Mouse (Mus musculus) midbrain, embryonic 15.5 days (tissue): ENCODE results near the gene Txndc15. TPM values are rescaled to one million over a fixed set of nuclear protein-coding genes. Genes with fewer than 3 reads are reported as not detected.
A peak's percentile ranks its signal among the peaks of the same experiment; 100 is the strongest.
"Not testable (repeated sequence)": the region's sequence is repeated elsewhere in the genome, so short reads cannot be mapped to it uniquely, and the experiment has no call there.

Experiments used
- ATAC-seq: fragments of 200-750 bp; cut with Nextera tagmentation; replicated peaks from 2 replicates; pipeline ENCODE4 v1.8.0; 2017; ENCODE audit warnings: moderate TSS enrichment
- H3K27ac ChIP-seq: fragments of 300-500 bp; sonication (generic); 2 replicates; pipeline ENCODE4 v1.5.1; 2015; ENCODE audit warnings: mild to moderate bottlenecking, inconsistent platforms
- H3K27me3 ChIP-seq: fragments of 300-500 bp; sonication (generic); replicated peaks from 2 replicates; pipeline ENCODE4 v1.6.1; 2015; ENCODE audit warnings: inconsistent platforms
- H3K36me3 ChIP-seq: fragments of 300-500 bp; sonication (generic); replicated peaks from 2 replicates; pipeline ENCODE4 v1.6.1; 2015; ENCODE audit warnings: inconsistent platforms
- H3K4me1 ChIP-seq: fragments of 300-500 bp; sonication (generic); 2 replicates; pipeline ENCODE4 v1.6.1; 2015; ENCODE audit warnings: inconsistent platforms
- H3K4me2 ChIP-seq: fragments of 300-500 bp; sonication (generic); 2 replicates; pipeline ENCODE4 v1.6.1; 2015; ENCODE audit warnings: inconsistent platforms, mild to moderate bottlenecking, moderate library complexity
- H3K4me3 ChIP-seq: fragments of 300-500 bp; sonication (generic); 2 replicates; pipeline ENCODE4 v1.5.1; 2015; ENCODE audit warnings: mild to moderate bottlenecking, inconsistent platforms
- H3K9ac ChIP-seq: fragments of 300-500 bp; sonication (generic); 2 replicates; pipeline ENCODE4 v1.6.1; 2015; ENCODE audit warnings: mild to moderate bottlenecking, inconsistent platforms
- H3K9me3 ChIP-seq: fragments of 300-500 bp; sonication (generic); 2 replicates; pipeline ENCODE4 v1.6.1; 2016; ENCODE audit warnings: inconsistent platforms
- WGBS: fragments of 180-500 bp; shearing (Covaris S2); methylation state at CpG from one replicate; pipeline ENCODE4 v1.1.7; 2015; ENCODE audit warnings: mixed read lengths; 5-methylcytosine and 5-hydroxymethylcytosine counted together
- polyA plus RNA-seq: library from polyadenylated mRNA; unstranded; fragments of >200 nt; fragmentation: Nextera tagmentation; extraction: Ambion mirVana; gene quantifications from 2 replicates; pipeline ENCODE4 v1.2.1, GENCODE M21; 2015

Gene Txndc15
- polyA plus RNA-seq = 138 and 141 TPM in 2 replicates

GRCm38 (mm10) chr13:55714501-55715166 is at the start of gene Txndc15:
Gene Txndc15 (plus strand): TSS chr13:55714650.
- Histone ChIP-seq H3K9ac (peak within 1 kb of the TSS; percentile 97), H3K27me3 (no peaks in the 10 kb centered on the region), H3K27ac (peak within 1 kb of the TSS; percentile 97), H3K4me1 (peaks cover 24% of the 10 kb centered on the region), H3K4me3 (peak within 1 kb of the TSS; percentile 91), H3K4me2 (peak within 1 kb of the TSS; percentile 73), H3K9me3 (no peaks in the 10 kb centered on the region), H3K36me3 (peaks cover 18% of the 10 kb centered on the region)
- WGBS = under 1% methylated on average over 63 of the region's 63 CpGs
- ATAC-seq = peak; percentile 95

GRCm38 (mm10) chr13:55668550-55668949 is 45.9 kb upstream of the Txndc15 start:
- no peaks in the 10 kb centered on the region for H3K9me3 ChIP-seq
- no peak overlapping the region for H3K27ac ChIP-seq
- H3K4me3 ChIP-seq = no peak overlapping the region
- no peak overlapping the region for H3K9ac ChIP-seq
- H3K4me1 ChIP-seq = no peaks in the 10 kb centered on the region
- H3K27me3 ChIP-seq = no peaks in the 10 kb centered on the region
- WGBS = 84% methylated on average over 6 of the region's 6 CpGs
- H3K4me2 ChIP-seq = no peak overlapping the region
- peaks cover 81% of the 10 kb centered on the region for H3K36me3 ChIP-seq
- ATAC-seq = no peak

- Histone ChIP-seq H3K4me3 (no peak overlapping the region), H3K4me2 (no peak overlapping the region), H3K4me1 (no peaks in the 10 kb centered on the region), H3K9me3 (no peaks in the 10 kb centered on the region), H3K27ac (no peak overlapping the region), H3K36me3 (peaks cover 76% of the 10 kb centered on the region), H3K27me3 (no peaks in the 10 kb centered on the region), H3K9ac (no peak overlapping the region)
- ATAC-seq = no peak
- 91% methylated on average over 6 of the region's 6 CpGs for WGBS
Observed at GRCm38 (mm10) chr13:55672711-55673110, 41.7 kb upstream of the Txndc15 start.

GRCm38 (mm10) chr13:55677364-55677763 is 37.1 kb upstream of the Txndc15 start:
- no peak for ATAC-seq
- Histone ChIP-seq H3K27me3 (no peaks in the 10 kb centered on the region), H3K4me1 (no peaks in the 10 kb centered on the region), H3K9ac (no peak overlapping the region), H3K36me3 (peaks cover 70% of the 10 kb centered on the region), H3K4me3 (no peak overlapping the region), H3K4me2 (no peak overlapping the region), H3K27ac (no peak overlapping the region), H3K9me3 (no peaks in the 10 kb centered on the region)
- WGBS = 93% methylated on average over 8 of the region's 8 CpGs

GRCm38 (mm10) chr13:55682201-55682600 is 32.2 kb upstream of the Txndc15 start:
- H3K9ac ChIP-seq = no peak overlapping the region
- WGBS = 93% methylated on average over 9 of the region's 9 CpGs
- no peak overlapping the region for H3K4me2 ChIP-seq
- H3K27ac ChIP-seq = no peak overlapping the region
- peaks cover 34% of the 10 kb centered on the region for H3K36me3 ChIP-seq
- H3K4me3 ChIP-seq = no peak overlapping the region
- H3K4me1 ChIP-seq = no peaks in the 10 kb centered on the region
- ATAC-seq = no peak
- H3K27me3 ChIP-seq = no peaks in the 10 kb centered on the region
- no peaks in the 10 kb centered on the region for H3K9me3 ChIP-seq

GRCm38 (mm10) chr13:55683581-55683980 is 30.9 kb upstream of the Txndc15 start:
- H3K9ac ChIP-seq = no peak overlapping the region
- H3K27ac ChIP-seq = no peak overlapping the region
- H3K36me3 ChIP-seq = peaks cover 22% of the 10 kb centered on the region
- no peak overlapping the region for H3K4me2 ChIP-seq
- 94% methylated on average over 3 of the region's 3 CpGs for WGBS
- no peak overlapping the region for H3K4me3 ChIP-seq
- no peaks in the 10 kb centered on the region for H3K9me3 ChIP-seq
- H3K27me3 ChIP-seq = no peaks in the 10 kb centered on the region
- H3K4me1 ChIP-seq = no peaks in the 10 kb centered on the region
- no peak for ATAC-seq

- H3K27me3 ChIP-seq = no peaks in the 10 kb centered on the region
- no peaks in the 10 kb centered on the region for H3K4me1 ChIP-seq
- H3K4me2 ChIP-seq = no peak overlapping the region
- WGBS = 67% methylated on average over 9 of the region's 9 CpGs
- H3K9ac ChIP-seq = peak overlapping the region; percentile 14; the same call in 1 of the 2 replicates
- peak; percentile 73; the same call in 1 of the 2 replicates for ATAC-seq
- 0 out of 2 replicates have a peak overlapping the region, but pooled peaks have one; percentile 38 for H3K27ac ChIP-seq
- H3K4me3 ChIP-seq = no peak overlapping the region
- H3K36me3 ChIP-seq = 0 out of 2 replicates have a peak, but pooled peaks cover 6% of the 10 kb centered on the region
- no peaks in the 10 kb centered on the region for H3K9me3 ChIP-seq
Observed at GRCm38 (mm10) chr13:55686107-55686633, 28.3 kb upstream of the Txndc15 start.

GRCm38 (mm10) chr13:55687927-55688602 is 26.4 kb upstream of the Txndc15 start:
- H3K9ac ChIP-seq = no peak overlapping the region
- ATAC-seq = no peak
- no peak overlapping the region for H3K27ac ChIP-seq
- no peak overlapping the region for H3K4me3 ChIP-seq
- 13% methylated on average over 4 of the region's 4 CpGs for WGBS
- H3K4me1 ChIP-seq = peaks cover 5% of the 10 kb centered on the region
- no peaks in the 10 kb centered on the region for H3K36me3 ChIP-seq
- no peak overlapping the region for H3K4me2 ChIP-seq
- no peaks in the 10 kb centered on the region for H3K9me3 ChIP-seq
- no peaks in the 10 kb centered on the region for H3K27me3 ChIP-seq

- H3K9ac ChIP-seq = peak within 1 kb of the TSS; percentile 98
- ATAC-seq = peak; percentile 97
- peak within 1 kb of the TSS; percentile 98 for H3K27ac ChIP-seq
- H3K4me1 ChIP-seq = peaks cover 29% of the 10 kb centered on the region
- H3K9me3 ChIP-seq = no peaks in the 10 kb centered on the region
- no peaks in the 10 kb centered on the region for H3K27me3 ChIP-seq
- H3K36me3 ChIP-seq = no peaks in the 10 kb centered on the region
- H3K4me3 ChIP-seq = peak within 1 kb of the TSS; percentile 97
- WGBS = 2% methylated on average over 46 of the region's 51 CpGs
- peak within 1 kb of the TSS; percentile 73 for H3K4me2 ChIP-seq
Observed at GRCm38 (mm10) chr13:55692535-55693242, 21.8 kb upstream of the Txndc15 start, which contains the start of gene B230219D22Rik. Gene B230219D22Rik (plus strand): TSS chr13:55693124.

GRCm38 (mm10) chr13:55693243-55693721 is 21.2 kb upstream of the Txndc15 start:
- H3K4me3 ChIP-seq = peak overlapping the region; percentile 97
- ATAC-seq = peak; percentile 85
- H3K36me3 ChIP-seq = no peaks in the 10 kb centered on the region
- peak overlapping the region; percentile 73 for H3K4me2 ChIP-seq
- H3K9me3 ChIP-seq = no peaks in the 10 kb centered on the region
- H3K9ac ChIP-seq = peak overlapping the region; percentile 98
- WGBS = under 1% methylated on average over 41 of the region's 70 CpGs
- peaks cover 29% of the 10 kb centered on the region for H3K4me1 ChIP-seq
- no peaks in the 10 kb centered on the region for H3K27me3 ChIP-seq
- H3K27ac ChIP-seq = peak overlapping the region; percentile 98

GRCm38 (mm10) chr13:55694110-55694509 is 20.3 kb upstream of the Txndc15 start:
- WGBS = 19% methylated on average over 8 of the region's 8 CpGs
- Histone ChIP-seq H3K27ac (no peak overlapping the region), H3K4me2 (peak overlapping the region; percentile 73)

GRCm38 (mm10) chr13:55695989-55696388 is 18.5 kb upstream of the Txndc15 start:
- ATAC-seq, H3K27ac ChIP-seq, H3K27me3 ChIP-seq, H3K9me3 ChIP-seq, H3K4me2 ChIP-seq, H3K9ac ChIP-seq, H3K4me3 ChIP-seq: not testable (repeated sequence)
- 52% methylated on average over 2 of the region's 3 CpGs for WGBS
- H3K4me1 ChIP-seq = peaks cover 29% of the 10 kb centered on the region
- peaks cover 17% of the 10 kb centered on the region for H3K36me3 ChIP-seq

More at GRCm38 (mm10) chr13:55694110-55694509, 20.3 kb upstream of the Txndc15 start:
- H3K27me3 ChIP-seq = no peaks in the 10 kb centered on the region
- ATAC-seq = no peak
- H3K4me1 ChIP-seq = peaks cover 29% of the 10 kb centered on the region
- H3K4me3 ChIP-seq = peak overlapping the region; percentile 97
- H3K9ac ChIP-seq = peak overlapping the region; percentile 98
- peaks cover 4% of the 10 kb centered on the region; the same call in 1 of the 2 replicates for H3K36me3 ChIP-seq
- no peaks in the 10 kb centered on the region for H3K9me3 ChIP-seq
